Mouse (Mus musculus) small intestine, adult 2 months (tissue): ENCODE data around the gene Lemd1.

Experiments
- CTCF ChIP-seq: fragments of 200-500 bp; IDR thresholded peaks from 2 replicates; pipeline ENCODE4 v1.5.1; 2012; ENCODE audit warnings: low read depth, mild to moderate bottlenecking, control low read depth, inconsistent platforms, low read length, moderate library complexity, mixed read lengths; ENCODE audit not compliant: insufficient replicate concordance, insufficient read length; ENCODE audit errors: extremely low read depth
- POLR2A ChIP-seq: fragments of 200-500 bp; IDR thresholded peaks from 2 replicates; pipeline ENCODE4 v1.6.1; 2012; ENCODE audit warnings: low read depth, mild to moderate bottlenecking, control low read depth, inconsistent platforms, low read length, moderate library complexity

DNA sequence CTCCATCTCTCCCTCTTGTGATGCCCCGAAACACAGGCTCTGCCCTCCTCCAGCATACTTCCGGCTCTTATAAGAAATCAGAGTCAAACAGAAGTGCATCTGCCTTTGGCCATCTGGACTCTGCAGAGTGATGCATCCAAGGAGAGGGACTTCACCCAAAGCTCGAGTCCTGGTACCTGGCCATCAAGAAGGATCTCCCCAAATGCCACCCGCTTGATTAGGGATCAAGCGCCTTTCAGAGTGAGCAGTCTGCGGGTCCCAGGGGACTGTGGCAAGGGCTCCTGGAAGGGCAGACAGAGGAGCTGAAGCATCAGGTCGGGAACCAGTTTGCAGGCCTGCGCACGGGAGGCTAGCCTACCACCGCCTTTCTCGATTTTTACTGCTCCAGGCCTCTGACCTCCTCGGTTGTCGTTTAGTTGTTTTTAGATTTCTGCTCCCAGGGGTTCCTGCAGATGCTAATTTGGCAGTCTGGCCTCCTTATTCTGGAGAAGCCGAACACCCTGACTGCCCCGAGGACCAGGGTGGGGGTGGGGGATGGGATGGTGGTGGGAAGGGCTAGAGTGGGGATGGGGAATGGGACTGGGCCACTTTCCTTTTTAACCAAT lies 38.0 kb upstream of the Lemd1 start:
- no peak for TF ChIP-seq POLR2A
- TF ChIP-seq CTCF, result no peak
